Mouse (Mus musculus) urinary bladder, adult 18-20 months (tissue): ENCODE measurements around the gene Trcg1.

Source experiments
- DNase-seq, 2 experiments: peaks; one replicate each; pipeline ENCODE4 v3.0.0; 2022; ENCODE audit warnings: low spot score in 2 of 2, mixed read lengths in 2 of 2

Gene Trcg1

DNA sequence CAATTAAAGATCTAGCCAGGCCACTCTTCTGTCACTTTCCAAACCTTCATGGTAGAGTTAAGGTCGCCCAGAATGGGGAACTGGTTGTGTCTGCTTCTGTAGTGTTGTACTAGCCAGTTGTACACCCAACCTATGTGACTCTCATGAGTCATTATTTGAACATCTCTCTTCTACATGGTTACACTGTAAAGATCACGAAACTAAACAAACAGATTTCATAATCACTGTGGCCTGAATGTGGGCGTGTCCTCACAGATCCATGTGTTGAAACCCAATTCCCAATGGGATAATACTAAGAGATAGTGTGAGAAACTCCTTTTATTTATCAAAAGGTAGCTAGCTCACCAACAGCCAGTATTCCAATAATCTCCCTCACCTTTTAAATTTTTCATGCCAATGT, 59.3 kb downstream of the Trcg1 start:
- no peak for DNase-seq

DNA sequence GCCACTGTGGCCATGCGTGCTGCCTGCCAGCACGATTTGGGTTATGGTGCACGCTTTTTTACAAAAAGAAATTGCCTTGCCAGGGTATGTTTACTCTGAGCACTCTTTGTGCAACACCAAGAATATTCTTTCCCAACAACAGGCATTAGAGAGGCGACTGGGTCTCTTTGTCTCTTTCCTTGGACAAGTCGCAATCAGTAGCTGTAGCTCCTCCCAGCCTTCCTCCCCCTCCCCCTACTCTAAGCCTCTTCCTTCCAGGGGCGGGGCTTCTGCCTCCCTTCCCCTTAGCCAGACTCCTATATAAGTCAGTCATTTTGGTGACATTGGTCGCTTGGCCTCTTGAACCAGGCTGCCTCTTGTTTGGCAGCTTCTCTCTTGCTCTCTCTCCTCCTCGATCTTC, 59.9 kb downstream of the Trcg1 start:
- DNase-seq = no peak

DNA sequence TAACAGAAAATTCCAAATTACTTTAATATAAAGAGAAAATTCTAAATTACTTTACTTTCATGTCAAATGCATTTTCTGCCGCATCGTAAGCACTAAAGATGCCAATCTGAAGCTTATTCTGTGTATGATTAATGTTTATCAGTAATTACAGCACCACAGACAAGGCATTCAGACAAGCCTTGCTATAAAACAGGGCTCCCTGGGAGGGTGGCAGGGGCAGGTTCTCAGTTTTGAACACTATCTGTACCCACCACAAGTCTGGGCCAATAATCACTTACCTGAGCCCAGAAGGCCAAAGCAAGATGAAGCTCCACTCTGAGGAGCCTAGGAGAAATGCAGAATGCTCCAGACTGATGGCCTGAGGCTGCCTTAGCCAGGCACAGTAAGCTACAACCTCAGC, 61.6 kb downstream of the Trcg1 start:
- no peak for DNase-seq
